Mouse (Mus musculus) kidney, embryonic 15.5 days (tissue): ENCODE measurements around the gene Ran. TPM values are rescaled to one million over a fixed set of nuclear protein-coding genes. Genes with fewer than 3 reads are reported as not detected.

Experiments used
- ATAC-seq: fragments of 200-750 bp; cut with Nextera tagmentation; replicated peaks from 2 replicates; pipeline ENCODE4 v1.8.0; 2017; ENCODE audit warnings: moderate TSS enrichment; ENCODE audit not compliant: low FRiP score
- H3K27ac ChIP-seq: fragments of 300-500 bp; sonication (generic); 2 replicates; pipeline ENCODE4 v1.5.1; 2015; ENCODE audit warnings: mild to moderate bottlenecking, inconsistent platforms
- H3K27me3 ChIP-seq: fragments of 300-500 bp; sonication (generic); 2 replicates; pipeline ENCODE4 v1.6.1; 2015; ENCODE audit warnings: inconsistent platforms
- H3K36me3 ChIP-seq: fragments of 300-500 bp; sonication (generic); 2 replicates; pipeline ENCODE4 v1.6.1; 2015; ENCODE audit warnings: inconsistent platforms
- H3K4me1 ChIP-seq: fragments of 300-500 bp; sonication (generic); 2 replicates; pipeline ENCODE4 v1.6.1; 2015; ENCODE audit warnings: inconsistent platforms
- H3K4me2 ChIP-seq: fragments of 300-500 bp; sonication (generic); 2 replicates; pipeline ENCODE4 v1.6.1; 2015; ENCODE audit warnings: moderate library complexity, mild to moderate bottlenecking, inconsistent platforms
- H3K4me3 ChIP-seq: fragments of 300-500 bp; sonication (generic); replicated peaks from 2 replicates; pipeline ENCODE4 v1.5.1; 2015; ENCODE audit warnings: mild to moderate bottlenecking, inconsistent platforms
- H3K9ac ChIP-seq: fragments of 300-500 bp; sonication (generic); 2 replicates; pipeline ENCODE4 v1.6.1; 2015; ENCODE audit warnings: mild to moderate bottlenecking, inconsistent platforms
- H3K9me3 ChIP-seq: fragments of 300-500 bp; sonication (generic); replicated peaks from 2 replicates; pipeline ENCODE4 v1.6.1; 2016; ENCODE audit warnings: inconsistent platforms
- WGBS: fragments of 180-500 bp; shearing (Covaris S2); methylation state at CpG from one replicate; pipeline ENCODE4 v1.1.7; 2015; ENCODE audit warnings: mixed read lengths; 5-methylcytosine and 5-hydroxymethylcytosine counted together
- polyA plus RNA-seq: library from polyadenylated mRNA; unstranded; fragments of >200 nt; fragmentation: Nextera tagmentation; extraction: Ambion mirVana; gene quantifications from 2 replicates; pipeline ENCODE4 v1.2.1, GENCODE M21; 2015

The Ran gene
- polyA plus RNA-seq, 1 experiment from 2014 or later, result 657 TPM

DNA sequence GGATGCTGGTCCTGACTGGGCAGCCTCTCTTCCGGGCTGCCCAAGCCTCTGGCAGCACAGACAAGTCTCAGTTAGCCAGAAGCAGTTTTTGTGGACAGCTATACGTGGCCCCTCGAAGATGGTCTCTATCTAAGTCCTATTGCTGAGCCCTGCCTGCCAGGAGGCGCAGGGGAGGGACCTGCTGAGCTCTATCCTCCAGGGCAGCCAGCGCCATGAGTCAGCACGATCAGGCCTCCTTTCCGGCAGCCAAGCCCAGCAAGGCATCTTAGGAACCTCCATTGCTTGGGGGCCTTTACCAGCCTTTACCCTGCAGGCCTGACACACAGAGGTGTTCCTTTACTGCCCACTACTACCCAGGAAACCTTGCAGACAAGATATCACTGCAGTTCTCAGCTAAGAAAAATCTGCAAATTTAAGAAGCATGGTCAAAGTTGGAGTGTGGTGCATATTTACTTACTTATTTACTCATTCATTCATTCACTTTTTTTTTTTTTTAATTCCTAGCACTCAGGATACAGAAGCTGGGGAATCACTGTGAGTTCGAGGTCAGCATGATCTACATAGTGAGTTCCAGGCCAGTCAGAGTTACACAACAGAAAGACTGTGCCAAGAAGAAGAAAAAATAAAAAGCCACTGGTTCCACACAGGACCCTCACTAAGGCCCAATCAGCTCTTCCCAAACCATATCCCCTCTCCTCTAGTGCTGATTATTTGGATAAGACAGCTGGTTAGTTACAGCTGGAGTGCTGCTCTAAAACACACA is 19.0 kb upstream of the Ran start:
- no peaks in the 10 kb centered on the region for H3K9me3 ChIP-seq
- peaks cover 28% of the 10 kb centered on the region for H3K4me1 ChIP-seq
- H3K36me3 ChIP-seq, result peaks cover 31% of the 10 kb centered on the region
- H3K27me3 ChIP-seq, result no peaks in the 10 kb centered on the region
- no peak overlapping the region for H3K9ac ChIP-seq
- 52% methylated on average over 8 of the region's 8 CpGs for WGBS
- peak; percentile 53; the same call in 1 of the 2 replicates for ATAC-seq
- H3K27ac ChIP-seq, result peak overlapping the region; percentile 84; the same call in 1 of the 2 replicates
- no peak overlapping the region for H3K4me2 ChIP-seq
- H3K4me3 ChIP-seq, result no peak overlapping the region

DNA sequence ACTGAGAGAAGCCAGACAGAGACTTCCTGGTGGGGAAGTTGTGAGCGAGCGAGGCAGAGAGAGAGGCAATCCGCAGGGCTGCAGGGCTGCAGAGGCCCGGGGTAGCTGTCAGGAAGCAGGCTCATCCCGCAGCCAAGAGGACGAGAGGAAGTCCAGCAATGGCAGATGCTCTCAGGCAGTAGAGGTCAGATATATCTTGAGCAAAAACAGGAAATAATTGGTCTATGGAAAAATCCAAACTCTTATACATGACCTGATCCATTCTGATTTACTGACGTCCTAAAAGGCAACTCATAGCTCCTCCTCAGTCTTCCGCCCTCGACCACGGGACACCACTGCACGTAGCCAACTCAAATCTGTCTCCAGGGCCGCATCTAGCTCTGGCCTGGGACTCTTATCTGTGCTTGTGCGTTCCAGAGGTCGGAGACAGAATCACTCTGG is 17.3 kb upstream of the Ran start:
- Histone ChIP-seq H3K9me3 (no peaks in the 10 kb centered on the region), H3K9ac (no peak overlapping the region), H3K4me2 (0 out of 2 replicates have a peak overlapping the region, but pooled peaks have one; percentile 8), H3K4me1 (peaks cover 45% of the 10 kb centered on the region), H3K36me3 (peaks cover 16% of the 10 kb centered on the region; the same call in 1 of the 2 replicates), H3K27me3 (no peaks in the 10 kb centered on the region), H3K4me3 (no peak overlapping the region), H3K27ac (peak overlapping the region; percentile 84)
- peak; percentile 46 for ATAC-seq
- 41% methylated on average over 14 of the region's 14 CpGs for WGBS

DNA sequence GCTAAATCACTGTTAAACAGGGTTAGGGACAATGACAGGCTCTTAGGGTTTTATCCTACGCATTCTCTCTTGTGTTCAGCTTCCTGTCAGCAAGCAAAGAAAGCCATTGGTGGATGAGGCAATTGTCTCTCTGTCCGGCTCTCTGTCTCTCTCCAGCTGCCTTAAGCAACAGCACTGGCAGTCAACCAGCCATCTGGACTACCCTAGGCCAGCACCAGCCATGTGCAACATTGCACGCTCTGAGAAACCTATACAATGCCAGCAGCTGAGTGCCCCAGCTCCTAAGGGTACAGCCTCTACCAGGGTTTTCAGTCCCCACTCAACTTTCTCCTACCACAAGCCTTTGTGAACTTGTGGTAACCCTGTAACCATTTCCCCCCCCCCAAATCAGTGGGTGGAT is 14.5 kb upstream of the Ran start:
- Histone ChIP-seq H3K4me3 (no peak overlapping the region), H3K4me2 (peak overlapping the region; percentile 75), H3K27me3 (no peaks in the 10 kb centered on the region), H3K9ac (no peak overlapping the region), H3K9me3 (no peaks in the 10 kb centered on the region), H3K4me1 (peaks cover 52% of the 10 kb centered on the region), H3K36me3 (no peaks in the 10 kb centered on the region), H3K27ac (peak overlapping the region; percentile 61)
- no peak for ATAC-seq
- 86% methylated on average over 3 of the region's 3 CpGs for WGBS

DNA sequence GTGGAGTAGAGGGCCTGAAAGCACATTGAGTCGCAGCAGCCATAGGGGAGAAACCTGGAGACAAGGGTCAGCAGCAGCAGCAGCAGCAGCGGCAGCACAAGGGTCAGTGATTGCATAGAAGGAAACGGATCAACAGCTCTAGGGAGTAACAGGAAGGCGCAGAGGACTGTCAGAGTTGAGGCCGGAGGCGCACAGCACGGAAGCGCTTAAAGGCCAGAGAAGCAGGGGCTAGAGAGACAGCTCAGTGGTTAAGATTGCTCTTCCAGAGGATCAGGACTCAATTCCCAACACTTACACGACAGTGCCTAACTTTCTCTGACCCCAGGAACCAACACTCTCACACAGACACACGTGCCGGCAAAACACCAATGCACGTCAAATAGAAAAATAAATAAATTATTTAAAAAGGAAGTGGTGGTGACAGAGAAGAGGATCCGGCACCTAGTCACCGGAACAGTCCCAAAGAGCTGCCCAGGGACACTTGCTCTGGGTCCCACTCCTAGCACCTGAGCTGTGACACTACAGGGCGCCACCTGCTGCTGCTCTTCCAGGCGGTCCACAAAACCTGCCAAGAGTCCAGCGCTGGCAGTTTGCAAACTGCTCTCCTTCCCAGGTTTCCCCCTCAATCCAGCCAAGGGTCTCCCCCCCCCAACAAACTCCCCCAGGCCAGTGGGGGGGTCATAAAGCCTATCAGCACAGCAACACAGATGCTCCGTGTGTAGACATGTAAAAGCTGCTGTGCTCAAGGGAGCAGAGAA is 13.7 kb upstream of the Ran start:
- H3K9me3 ChIP-seq, result no peaks in the 10 kb centered on the region
- H3K4me3 ChIP-seq, result 0 out of 2 replicates have a peak overlapping the region, but pooled peaks have one; percentile 2
- peaks cover 48% of the 10 kb centered on the region for H3K4me1 ChIP-seq
- H3K36me3 ChIP-seq, result no peaks in the 10 kb centered on the region
- peak overlapping the region; percentile 61 for H3K27ac ChIP-seq
- H3K4me2 ChIP-seq, result peak overlapping the region; percentile 75
- no peak overlapping the region for H3K9ac ChIP-seq
- WGBS, result 61% methylated on average over 18 of the region's 18 CpGs
- no peak for ATAC-seq
- no peaks in the 10 kb centered on the region for H3K27me3 ChIP-seq

DNA sequence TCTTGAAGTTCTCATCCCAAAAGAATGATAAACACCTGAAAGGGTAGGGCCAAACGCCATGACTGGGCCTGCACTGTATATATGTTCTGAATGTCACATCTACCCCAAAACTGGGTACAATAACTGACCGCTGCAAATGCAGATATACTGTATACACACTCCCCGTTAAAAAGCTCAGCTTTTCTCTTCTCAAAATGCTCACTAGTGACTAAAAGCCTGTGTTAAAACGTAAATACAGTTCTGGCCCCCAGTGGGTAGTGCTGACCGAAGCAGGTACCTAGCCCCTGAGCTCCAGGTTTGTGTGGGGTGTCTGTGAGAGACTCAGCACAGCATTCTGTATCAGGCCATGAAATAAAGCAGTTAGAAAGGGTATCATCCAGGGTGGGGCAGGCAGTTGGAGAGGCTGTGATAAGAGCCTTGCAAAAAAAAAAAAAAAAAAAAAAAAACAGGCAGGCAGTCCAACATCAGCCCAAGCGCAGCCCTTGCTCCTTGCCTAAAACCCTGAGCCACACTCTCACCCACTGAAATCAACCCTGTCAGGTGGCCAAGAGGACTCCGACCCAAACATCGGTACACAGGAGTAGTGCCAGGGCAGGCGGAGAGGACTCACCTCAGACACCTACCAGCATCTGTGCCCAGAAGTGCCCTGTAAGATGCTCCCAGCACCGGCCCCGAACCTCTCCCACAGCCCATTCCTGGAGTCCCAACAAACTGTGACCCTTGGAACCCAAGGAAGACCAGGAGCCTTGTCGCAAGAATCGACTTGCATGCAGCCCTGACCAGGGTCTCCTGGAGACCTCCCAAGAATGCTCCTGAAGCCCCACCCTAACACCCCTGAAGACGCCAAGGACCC is 12.5 kb upstream of the Ran start:
- ATAC-seq, result no peak
- Histone ChIP-seq H3K4me2 (peak overlapping the region; percentile 75), H3K4me3 (peak overlapping the region; percentile 74), H3K36me3 (no peaks in the 10 kb centered on the region), H3K4me1 (peaks cover 38% of the 10 kb centered on the region), H3K9me3 (no peaks in the 10 kb centered on the region), H3K27me3 (no peaks in the 10 kb centered on the region), H3K9ac (peak overlapping the region; percentile 76), H3K27ac (peak overlapping the region; percentile 61)
- 54% methylated on average over 14 of the region's 14 CpGs for WGBS

DNA sequence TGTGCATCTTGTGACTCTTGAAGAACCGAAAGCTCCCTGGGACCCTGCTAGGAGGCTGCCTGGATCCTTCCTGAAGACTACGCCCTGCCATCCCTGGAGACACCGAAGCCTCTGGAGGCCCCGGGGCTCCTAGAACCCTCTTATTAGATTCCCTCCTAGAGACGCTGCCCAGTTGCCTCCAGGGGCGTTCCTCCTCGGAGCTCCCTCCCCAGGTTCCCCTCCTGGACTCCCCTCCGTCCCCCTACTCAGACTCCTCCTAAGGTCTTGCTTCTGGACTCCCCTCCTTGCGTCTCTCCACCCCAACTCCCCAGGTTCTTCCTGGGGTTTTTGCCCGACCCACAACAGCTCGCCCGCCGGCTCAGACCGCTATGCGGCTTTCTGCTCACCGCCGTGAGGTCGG is 11.9 kb upstream of the Ran start:
- H3K9me3 ChIP-seq, result no peaks in the 10 kb centered on the region
- peak; percentile 54; the same call in 1 of the 2 replicates for ATAC-seq
- H3K27me3 ChIP-seq, result no peaks in the 10 kb centered on the region
- peak overlapping the region; percentile 75 for H3K4me2 ChIP-seq
- H3K9ac ChIP-seq, result peak overlapping the region; percentile 76
- no peaks in the 10 kb centered on the region for H3K36me3 ChIP-seq
- H3K4me1 ChIP-seq, result peaks cover 33% of the 10 kb centered on the region
- peak overlapping the region; percentile 74 for H3K4me3 ChIP-seq
- peak overlapping the region; percentile 34 for H3K27ac ChIP-seq
- 0% methylated on average over 18 of the region's 18 CpGs for WGBS

DNA sequence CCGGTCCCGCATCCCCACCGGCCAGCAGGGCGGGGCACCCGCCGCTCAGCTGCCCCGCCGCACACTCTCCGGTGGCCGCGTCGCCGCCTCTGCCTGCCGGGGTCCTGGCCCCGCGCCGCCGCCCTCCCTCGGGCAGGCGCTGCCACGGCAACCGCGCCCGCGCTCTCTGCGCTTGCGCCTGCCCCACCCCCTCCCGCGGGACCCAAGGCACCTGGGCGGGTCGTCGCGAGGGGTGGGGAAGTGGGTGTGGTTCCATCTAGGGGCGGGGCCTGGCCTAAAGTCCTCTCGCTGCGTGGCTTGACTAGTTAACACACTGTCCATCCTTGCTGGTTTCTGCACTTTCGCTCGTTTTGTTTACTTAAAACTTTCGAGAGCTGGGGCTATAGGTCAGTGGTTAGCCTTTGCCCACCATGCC is 11.4 kb upstream of the Ran start, which contains the start of gene Stx2:
Gene Stx2 (minus strand): TSS at position 163 of the 415 bp plus-strand sequence.
- Histone ChIP-seq H3K4me2 (peak within 1 kb of the TSS; percentile 75), H3K27me3 (no peaks in the 10 kb centered on the region), H3K4me1 (peaks cover 33% of the 10 kb centered on the region), H3K4me3 (peak within 1 kb of the TSS; percentile 74), H3K9ac (peak within 1 kb of the TSS; percentile 76), H3K36me3 (no peaks in the 10 kb centered on the region), H3K9me3 (no peaks in the 10 kb centered on the region), H3K27ac (peak within 1 kb of the TSS; percentile 34)
- WGBS, result under 1% methylated on average over 38 of the region's 39 CpGs
- peak; percentile 94 for ATAC-seq

DNA sequence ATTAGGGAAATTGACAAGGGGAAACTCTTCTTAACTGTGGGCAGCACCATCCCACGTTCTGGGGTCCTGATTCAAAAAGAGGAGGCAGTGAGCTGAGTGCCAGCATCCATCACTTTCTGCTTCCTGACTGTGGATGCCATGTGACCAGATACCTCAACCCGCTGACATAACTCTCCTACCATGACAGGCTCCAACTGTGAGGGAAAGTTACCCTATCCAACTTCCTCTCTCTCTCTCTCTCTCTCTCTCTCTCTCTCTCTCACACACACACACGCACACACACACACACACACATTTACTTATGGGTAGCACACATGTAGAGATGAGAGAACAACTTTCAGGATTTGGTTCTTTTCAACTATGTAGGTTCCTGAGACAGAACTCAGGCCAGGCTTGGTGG is 10.3 kb upstream of the Ran start:
- no peaks in the 10 kb centered on the region for H3K36me3 ChIP-seq
- H3K4me2 ChIP-seq, result no peak overlapping the region
- peaks cover 33% of the 10 kb centered on the region for H3K4me1 ChIP-seq
- H3K27ac ChIP-seq, result no peak overlapping the region
- H3K4me3 ChIP-seq, result no peak overlapping the region
- H3K9ac ChIP-seq, result no peak overlapping the region
- H3K27me3 ChIP-seq, result no peaks in the 10 kb centered on the region
- 61% methylated on average over 3 of the region's 3 CpGs for WGBS
- no peak for ATAC-seq
- no peaks in the 10 kb centered on the region for H3K9me3 ChIP-seq

DNA sequence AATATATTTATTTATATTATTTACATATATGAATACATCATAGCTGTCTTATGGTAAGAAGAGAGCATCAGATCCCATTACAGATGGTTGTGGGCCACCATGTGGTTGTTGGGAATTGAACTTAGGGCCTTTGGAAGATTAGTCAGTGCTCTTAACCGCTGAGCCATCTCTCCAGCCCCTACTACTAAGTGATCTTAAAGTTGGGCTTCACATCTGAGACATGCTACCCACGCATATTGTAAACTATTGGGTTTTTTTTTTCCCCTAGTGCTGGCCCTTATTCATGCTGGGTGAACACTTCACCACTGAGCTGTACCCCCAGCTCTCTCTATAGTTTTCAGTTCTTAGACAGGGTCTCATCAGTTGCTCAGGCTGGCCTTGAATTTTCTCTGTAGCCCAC is 8.9 kb upstream of the Ran start:
- Histone ChIP-seq H3K4me3 (no peak overlapping the region), H3K9me3 (no peaks in the 10 kb centered on the region), H3K36me3 (no peaks in the 10 kb centered on the region), H3K4me2 (no peak overlapping the region), H3K27ac (no peak overlapping the region), H3K4me1 (peaks cover 25% of the 10 kb centered on the region), H3K27me3 (no peaks in the 10 kb centered on the region), H3K9ac (no peak overlapping the region)
- WGBS, result 84% methylated on average over 2 of the region's 2 CpGs
- no peak for ATAC-seq

DNA sequence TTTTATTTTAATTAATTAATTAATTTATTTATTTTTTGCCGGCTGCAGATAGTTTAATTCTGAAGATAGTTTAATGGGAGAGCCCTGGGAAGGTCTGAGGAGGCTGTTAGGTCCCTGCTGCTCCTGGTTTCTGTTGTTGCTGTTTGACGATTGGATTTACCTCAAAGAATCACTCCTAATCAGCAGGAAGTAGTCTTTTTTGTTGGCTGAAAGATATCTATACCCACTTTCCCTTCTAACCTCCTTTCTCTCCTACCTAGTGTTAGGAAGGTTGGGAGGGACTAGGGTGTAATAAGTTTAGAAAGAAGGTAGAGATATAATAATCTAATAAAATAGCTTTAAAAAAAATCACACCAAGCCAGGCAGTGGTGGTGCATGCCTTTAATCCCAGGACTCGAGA is 4.8 kb upstream of the Ran start:
- ATAC-seq, result no peak
- no peak overlapping the region for H3K27ac ChIP-seq
- H3K27me3 ChIP-seq, result no peaks in the 10 kb centered on the region
- no peak overlapping the region for H3K4me3 ChIP-seq
- WGBS, result 76% methylated on average over 3 of the region's 3 CpGs
- H3K9me3 ChIP-seq, result no peaks in the 10 kb centered on the region
- H3K4me2 ChIP-seq, result no peak overlapping the region
- peaks cover 8% of the 10 kb centered on the region for H3K4me1 ChIP-seq
- no peak overlapping the region for H3K9ac ChIP-seq
- no peaks in the 10 kb centered on the region for H3K36me3 ChIP-seq

DNA sequence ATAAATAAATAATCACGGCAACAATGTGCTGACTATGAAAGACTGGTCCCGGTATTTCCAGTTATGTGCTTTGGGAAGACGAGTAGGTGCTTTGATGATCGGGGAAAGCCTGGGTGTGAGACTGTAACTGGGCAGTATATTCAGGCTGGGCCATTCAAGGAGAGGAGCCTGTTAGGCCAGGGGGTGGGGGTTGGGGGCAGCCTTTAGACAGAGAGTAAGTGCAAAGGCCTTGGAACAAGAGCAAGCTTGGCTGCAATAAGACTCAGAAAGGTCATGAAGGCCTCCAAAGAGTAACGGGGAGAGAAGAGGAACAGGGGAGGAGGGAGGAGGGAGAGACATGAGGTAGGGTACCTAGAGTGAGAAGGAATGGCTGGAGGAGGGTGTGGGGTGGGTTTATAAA is 4.3 kb upstream of the Ran start:
- no peaks in the 10 kb centered on the region for H3K27me3 ChIP-seq
- no peak overlapping the region for H3K27ac ChIP-seq
- no peaks in the 10 kb centered on the region for H3K9me3 ChIP-seq
- no peak overlapping the region for H3K4me3 ChIP-seq
- no peak overlapping the region for H3K4me2 ChIP-seq
- 75% methylated on average over 5 of the region's 5 CpGs for WGBS
- ATAC-seq, result no peak
- H3K9ac ChIP-seq, result no peak overlapping the region
- peaks cover 8% of the 10 kb centered on the region for H3K4me1 ChIP-seq
- H3K36me3 ChIP-seq, result no peaks in the 10 kb centered on the region
